Mouse (Mus musculus) gastrocnemius, postnatal 25 days (tissue): ENCODE data around the gene Taar7b. TPM values are rescaled to one million over a fixed set of nuclear protein-coding genes. Genes with fewer than 3 reads are reported as not detected.

Experiments used
- total RNA-seq, 2 experiments: library from RNA; stranded (reverse); gene quantifications; 1 replicate in 1 of 2; 2 replicates in 1 of 2; pipeline ENCODE4 v1.2.3; 2021

Taar7b gene
- total RNA-seq, 2 experiments from 2014 or later, result not detected

Other genes with a start within 250 kb of the Taar7b start
- gene Rps12, start 212.7 kb upstream of the Taar7b start, total RNA-seq, result 100 to 1,000 TPM; 184 to 187 TPM
- 1 to 10 TPM; 7.0 to 7.3 TPM for gene Slc18b1, start 203.0 kb upstream of the Taar7b start, total RNA-seq
- gene Vnn3, start 148.5 kb upstream of the Taar7b start, total RNA-seq, result under 1 TPM in 1 of 2 experiments, not detected in 1; 0.56 TPM
- gene Vnn1, start 105.3 kb upstream of the Taar7b start, total RNA-seq, result under 1 TPM in 1 of 2 experiments, not detected in 1; 0.78 TPM
- gene Taar1, start 79.6 kb upstream of the Taar7b start, total RNA-seq, result not detected
- gene Taar2, start 61.4 kb upstream of the Taar7b start, total RNA-seq, result not detected
- not detected for gene Taar3, start 50.4 kb upstream of the Taar7b start, total RNA-seq
- not detected for gene Taar4, start 39.4 kb upstream of the Taar7b start, total RNA-seq
- not detected for gene Taar5, start 29.2 kb upstream of the Taar7b start, total RNA-seq
- not detected for gene Taar6, start 14.3 kb upstream of the Taar7b start, total RNA-seq
- gene Taar7a, start 6.5 kb upstream of the Taar7b start, total RNA-seq, result not detected
- not detected for gene Taar7d, start 27.3 kb downstream of the Taar7b start, total RNA-seq
- gene Taar7e, start 37.7 kb downstream of the Taar7b start, total RNA-seq, result not detected
- gene Taar7f, start 49.6 kb downstream of the Taar7b start, total RNA-seq, result not detected
- not detected for gene Taar8a, start 76.6 kb downstream of the Taar7b start, total RNA-seq
- not detected for gene Taar8b, start 92.4 kb downstream of the Taar7b start, total RNA-seq
- not detected for gene Taar8c, start 102.0 kb downstream of the Taar7b start, total RNA-seq
- gene Taar9, start 109.6 kb downstream of the Taar7b start, total RNA-seq, result not detected
- 10 to 100 TPM; 23.6 to 24.1 TPM for gene Stx7, start 149.4 kb downstream of the Taar7b start, total RNA-seq
- gene Moxd1, start 223.6 kb downstream of the Taar7b start, total RNA-seq, result under 1 TPM; 0.56 to 0.69 TPM